Mouse (Mus musculus) bone marrow macrophage, adult 2 months (primary cell): ENCODE data around the gene Hspa8.

Experiments
- CTCF ChIP-seq: IDR thresholded peaks from 2 replicates; pipeline ENCODE4 v1.5.1; 2012; ENCODE audit warnings: low read depth, mild to moderate bottlenecking, low read length, moderate library complexity
- POLR2A ChIP-seq: IDR thresholded peaks from 2 replicates; pipeline ENCODE4 v1.6.1; 2012; ENCODE audit warnings: mild to moderate bottlenecking, low read depth, low read length, borderline replicate concordance

- TF ChIP-seq CTCF (no peak), POLR2A (no peak)
These were observed 20.7 kb upstream of the Hspa8 start for GRCm38 (mm10) chr9:40780111-40780510.
